Mouse (Mus musculus) CD4-positive helper T cell, adult 2 months (primary cell): ENCODE measurements around the gene Stox2.

ENCODE experiments used
- DNase-seq: peaks from one replicate; pipeline ENCODE4 v3.0.0-alpha.2; 2012; ENCODE audit warnings: low read depth, missing footprints, low spot score

Gene Stox2

DNA sequence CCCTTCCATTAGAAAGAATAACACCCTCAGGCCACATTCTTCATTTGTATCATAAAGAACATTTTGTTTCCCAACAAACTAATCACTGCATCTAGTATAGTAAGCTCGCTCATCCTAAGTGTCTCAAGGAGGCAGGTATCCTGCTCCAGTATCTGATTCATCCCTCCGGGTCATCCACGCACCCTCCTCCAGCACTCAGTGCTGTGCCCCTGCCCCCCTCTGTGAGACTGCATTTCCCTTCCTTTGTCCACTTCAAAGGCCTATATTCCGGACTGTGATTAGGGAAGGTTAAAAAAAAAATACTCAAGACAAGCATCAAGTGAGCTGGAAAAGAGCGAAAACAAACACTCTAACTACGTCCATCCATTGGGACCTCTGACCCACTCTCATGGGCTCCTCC is 260.8 kb downstream of the Stox2 start:
- DNase-seq = no peak

DNA sequence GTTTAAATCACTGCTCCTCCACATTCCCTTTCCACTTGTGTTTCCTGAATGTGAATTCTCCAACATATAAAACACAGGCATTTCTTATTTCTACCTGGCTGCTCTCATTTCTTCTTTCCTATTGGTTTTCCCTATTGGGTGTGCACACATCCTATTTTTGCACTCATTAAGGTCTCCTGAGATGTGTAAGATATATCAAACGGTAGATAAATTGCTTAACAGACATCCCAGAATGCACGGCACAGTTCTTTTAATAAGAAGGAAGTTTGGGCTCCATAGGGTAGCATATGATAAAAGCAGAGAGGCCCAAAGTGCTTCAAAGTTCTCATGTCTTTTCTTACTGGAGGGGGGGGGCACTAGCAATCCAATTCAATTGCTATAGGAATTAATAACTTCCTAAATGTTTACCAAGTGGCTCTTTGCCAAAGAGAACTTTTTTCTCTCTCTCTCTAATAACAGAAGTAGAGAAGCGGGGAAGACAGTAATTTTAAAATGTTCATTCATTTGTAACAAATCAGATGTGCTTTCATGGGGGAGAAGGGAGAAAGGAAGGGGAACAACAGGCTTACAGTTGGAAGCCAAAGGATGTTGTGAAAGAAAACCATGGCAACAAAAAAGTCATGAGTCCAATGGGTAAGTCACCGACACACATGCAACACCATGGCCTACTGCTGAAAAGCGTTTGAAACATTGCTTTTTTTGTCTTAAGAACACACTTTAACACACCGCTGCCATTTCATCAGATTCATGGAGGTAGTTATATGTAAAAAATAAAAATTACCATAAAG is 263.2 kb downstream of the Stox2 start:
- no peak for DNase-seq

DNA sequence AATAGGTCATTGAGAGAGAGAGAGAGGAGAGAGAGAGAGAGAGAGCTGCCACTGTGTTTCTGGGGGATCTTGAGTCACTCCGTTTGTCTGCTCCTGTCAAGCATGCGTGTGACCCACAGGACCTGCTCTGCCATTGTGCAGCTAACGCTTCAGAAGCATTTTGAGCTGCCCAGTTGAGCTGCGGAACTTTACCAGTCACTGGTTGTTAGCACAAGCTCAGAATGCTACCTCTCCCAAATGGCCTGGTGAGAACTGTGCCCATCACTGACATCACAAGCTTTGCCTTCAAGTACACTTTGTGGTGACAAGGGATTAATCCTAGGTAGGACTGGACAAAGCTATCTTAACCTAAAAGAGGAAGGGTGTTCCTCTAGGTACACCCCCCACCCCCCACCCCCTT is 263.9 kb downstream of the Stox2 start:
- DNase-seq = no peak

DNA sequence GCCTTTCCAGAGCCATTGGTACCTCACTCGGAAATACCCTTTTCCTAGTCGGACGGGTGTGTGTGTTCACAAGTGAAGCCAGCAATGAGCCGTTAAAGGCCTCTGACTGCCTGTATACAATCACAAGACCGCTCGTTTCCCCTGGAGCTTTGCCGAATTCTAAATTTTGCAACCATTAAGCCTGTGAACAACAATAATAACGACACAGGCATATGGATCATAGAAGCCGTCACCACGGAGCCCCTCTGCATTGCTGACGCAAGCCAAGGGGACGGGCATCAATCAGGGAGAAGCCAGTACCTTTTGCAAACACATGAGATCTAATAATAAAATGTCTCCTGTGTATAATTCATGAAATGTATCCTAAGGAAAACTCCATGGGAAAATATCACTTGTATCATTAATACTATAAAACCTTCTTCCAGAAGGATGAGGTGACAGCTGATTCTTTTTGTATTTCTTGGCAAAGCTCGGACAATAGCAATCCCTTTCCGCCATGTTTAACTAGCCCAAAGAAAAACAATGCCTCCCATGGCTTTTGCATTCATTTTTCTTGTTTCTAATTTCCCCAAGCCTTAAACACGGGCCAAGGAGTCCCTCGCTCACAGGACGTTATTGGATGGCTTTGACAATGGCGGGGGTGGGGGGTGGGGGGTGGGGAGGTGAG is 265.0 kb downstream of the Stox2 start:
- DNase-seq = no peak

DNA sequence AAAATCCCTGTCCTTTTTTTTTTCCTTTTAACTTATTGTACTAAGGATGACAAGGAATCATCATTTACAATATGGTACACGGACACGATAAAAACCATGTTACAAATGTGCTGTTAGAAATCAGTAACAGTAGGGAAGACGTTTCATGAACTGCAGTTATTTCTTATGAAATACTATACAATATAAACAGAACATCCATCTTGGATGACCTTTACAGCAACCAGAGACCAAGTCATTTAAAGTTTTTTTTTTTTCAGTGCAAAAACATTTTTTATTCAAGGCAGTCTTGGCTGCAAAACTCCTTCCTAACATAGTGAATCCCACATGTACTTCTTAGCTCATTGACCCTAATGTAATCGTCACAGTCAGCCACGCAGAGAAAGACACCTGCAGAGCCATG is 266.0 kb downstream of the Stox2 start:
- DNase-seq = no peak

DNA sequence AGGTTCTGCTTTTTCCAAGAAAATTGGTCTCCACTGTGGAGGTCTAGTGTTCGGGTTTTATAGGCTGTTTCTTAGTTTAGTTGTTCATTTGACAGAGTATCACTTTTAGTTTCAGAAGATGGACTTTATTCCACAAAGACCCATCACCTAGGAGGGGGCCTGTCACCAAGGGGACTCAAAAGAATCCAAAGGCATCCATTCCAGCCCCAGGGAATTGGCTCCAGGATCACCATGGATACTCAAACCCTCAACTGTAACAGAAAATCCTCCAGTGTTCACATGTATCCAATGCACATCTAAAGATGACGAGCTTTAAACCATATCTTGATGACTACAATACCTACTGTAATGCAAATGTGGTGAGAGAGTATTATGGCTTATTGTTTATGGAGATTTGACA is 267.4 kb downstream of the Stox2 start:
- DNase-seq = no peak

DNA sequence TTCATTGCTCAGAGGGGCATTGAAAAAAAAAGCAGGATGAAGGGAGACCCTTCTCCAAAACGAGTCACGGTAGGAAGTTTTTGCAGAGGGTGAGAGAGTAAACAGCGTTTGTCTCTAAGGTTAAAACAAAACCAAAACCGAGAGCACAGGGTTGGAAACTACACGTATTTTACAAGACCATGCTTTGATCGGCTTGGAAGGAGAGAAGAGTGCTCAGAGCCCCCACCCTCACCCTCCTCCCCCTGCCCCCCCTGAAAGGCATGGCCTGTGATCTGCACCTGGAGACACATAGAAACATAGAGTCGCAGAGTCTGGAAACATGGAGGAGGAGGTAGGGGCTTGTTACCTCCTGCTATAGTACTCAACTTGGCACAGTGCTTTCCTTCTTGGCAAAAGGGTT is 272.3 kb downstream of the Stox2 start:
- DNase-seq = peak; percentile 35

DNA sequence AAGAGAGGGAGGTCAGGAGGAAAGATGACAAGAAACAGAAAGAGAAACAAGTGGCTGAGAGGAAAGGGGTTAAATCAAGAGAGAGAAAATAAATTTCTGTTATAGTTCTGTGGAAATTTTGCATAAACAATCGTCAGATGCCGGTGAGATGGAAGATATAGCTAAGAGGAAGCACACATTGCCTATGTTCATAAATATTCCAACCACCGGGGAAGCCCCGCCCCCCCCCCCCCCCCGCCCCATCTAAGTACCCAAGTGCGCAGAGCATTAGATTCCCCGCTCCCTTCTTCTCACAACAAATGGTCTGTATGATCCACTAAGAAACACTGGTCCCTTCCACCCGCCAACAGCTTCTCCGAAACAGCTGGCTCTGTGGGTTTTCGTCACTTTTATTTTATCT is 273.3 kb downstream of the Stox2 start:
- peak; percentile 34 for DNase-seq

DNA sequence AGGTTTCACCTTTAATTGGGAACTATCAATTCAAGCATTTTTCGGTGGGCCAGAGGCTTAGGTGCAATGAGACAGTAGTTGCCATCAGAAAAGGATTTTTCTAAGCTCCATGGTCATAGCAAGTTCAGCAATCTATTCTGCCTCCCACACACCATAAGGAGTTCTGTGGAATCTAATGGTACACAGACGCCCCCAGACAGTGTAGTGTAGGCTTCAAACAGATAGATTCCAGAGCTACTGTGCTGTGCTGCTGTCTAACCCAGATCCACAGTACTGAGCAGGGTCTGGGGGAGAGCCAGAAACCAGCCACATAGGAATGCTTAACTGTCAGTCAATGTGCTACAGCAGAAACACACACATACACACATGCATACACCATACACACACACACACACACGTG is 285.5 kb downstream of the Stox2 start:
- no peak for DNase-seq

DNA sequence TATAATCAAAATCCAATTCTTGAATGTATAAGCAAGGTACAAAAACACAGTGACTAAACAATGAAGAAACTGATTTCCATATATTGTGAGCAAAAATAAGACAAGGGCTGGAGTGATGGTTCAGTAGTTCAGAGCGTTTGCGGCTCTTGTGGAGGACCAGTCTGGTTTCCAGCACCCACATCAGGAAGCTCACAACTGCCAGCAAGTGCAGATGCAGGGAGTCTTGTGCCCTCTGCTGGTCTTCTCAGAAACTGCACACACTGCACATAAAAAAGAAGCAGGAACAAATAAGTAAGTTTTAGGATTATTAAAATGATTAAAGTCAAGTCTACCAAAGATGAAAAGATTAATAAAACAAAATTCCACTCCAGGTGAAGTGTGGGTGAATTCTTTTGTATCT is 291.6 kb downstream of the Stox2 start:
- no peak for DNase-seq

DNA sequence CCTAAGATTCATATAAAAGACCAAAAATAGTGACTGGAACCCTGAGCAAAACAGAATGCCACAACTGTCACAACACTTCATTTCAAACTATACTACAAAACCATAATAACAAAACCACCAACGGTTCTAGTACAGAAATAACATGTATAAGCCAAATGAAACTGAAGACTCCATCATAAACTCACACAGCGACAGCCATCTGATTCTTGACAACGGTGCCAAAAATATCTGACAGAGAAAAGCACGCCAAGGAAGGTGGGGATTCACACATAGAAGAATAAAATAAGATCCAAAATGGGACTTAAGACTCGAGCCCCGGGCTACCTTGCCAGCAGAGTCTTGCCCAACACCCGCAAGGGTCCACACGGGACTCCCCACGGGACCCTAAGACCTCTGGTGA is 300.9 kb downstream of the Stox2 start:
- no peak for DNase-seq

DNA sequence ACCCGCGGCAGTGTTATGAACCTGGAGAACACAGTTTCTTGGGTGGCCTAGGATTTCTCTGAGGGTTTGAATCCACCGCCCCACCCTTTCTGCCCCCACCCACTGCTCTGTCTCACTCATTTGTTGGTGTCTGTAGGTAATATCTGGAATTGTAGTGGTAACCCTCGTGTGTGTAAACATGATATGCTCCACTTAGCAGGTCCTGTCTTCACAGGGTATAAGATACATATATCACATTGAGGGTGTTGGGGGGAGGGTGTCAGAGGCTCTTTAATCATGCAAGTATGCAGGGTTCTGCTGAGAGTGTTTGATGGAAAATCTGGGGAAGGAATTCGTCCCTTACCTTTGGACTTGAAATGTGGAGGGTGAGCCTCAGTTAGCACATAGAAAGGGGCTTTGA is 310.1 kb downstream of the Stox2 start:
- no peak for DNase-seq

DNA sequence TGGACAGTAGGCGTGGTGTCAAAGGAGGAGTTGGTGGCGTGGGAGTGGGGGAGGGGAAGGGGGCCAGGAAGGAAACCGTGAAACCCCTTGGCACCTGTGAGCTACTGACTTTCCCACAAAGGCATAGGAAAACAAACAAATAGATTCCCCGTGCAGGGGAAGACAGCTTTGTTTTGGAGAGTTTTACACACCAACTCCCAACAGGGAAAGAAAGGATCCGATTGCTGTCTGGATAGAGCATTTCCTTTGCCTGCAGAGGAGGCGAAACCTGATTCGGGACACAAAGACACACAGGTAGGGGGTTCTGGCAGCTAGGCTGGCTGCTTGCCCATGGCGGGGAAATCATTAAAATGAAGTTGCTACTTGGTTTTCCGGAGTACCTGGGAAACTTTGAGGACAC is 310.6 kb downstream of the Stox2 start:
- no peak for DNase-seq

DNA sequence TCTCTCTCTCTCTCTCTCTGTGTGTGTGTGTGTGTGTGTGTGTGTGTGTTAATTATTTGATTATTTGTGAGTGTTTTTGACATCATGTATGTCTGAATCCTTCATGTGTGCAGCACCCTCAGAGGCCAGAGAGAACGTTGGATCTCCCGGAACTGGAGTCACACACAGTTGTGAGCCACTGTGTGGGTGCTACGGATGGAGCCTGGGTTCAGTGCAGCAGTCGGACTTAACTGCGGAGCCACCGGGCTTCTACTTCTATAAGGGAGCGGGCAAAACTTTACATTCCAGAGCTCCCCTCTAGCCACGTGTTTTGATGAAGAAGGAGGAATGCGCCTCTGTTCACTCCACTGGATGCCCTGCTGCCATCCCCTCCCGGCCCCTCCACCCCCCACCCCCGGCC is 311.4 kb downstream of the Stox2 start:
- no peak for DNase-seq

DNA sequence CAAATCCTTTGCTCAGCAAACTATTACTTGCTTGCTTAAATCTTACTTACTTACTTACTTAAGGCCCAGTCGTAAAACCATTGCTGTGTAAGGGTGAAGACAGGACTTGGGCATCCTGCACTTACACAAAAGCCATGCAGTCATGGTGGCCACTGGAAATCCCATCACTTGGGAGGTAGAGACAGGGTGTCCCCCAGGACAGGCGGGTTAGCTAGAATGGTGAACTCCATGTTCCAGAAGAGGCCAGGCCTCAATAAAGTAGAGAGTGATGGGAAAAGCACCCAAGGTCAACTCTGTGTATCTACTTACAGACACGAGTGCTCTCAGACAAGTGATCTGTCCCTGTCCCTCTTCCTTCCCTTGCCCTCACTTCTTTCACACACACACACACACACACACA is 312.8 kb downstream of the Stox2 start:
- no peak for DNase-seq
